1 mouse cellular context compared by ENCODE assay signal in the genomic region with DNA sequence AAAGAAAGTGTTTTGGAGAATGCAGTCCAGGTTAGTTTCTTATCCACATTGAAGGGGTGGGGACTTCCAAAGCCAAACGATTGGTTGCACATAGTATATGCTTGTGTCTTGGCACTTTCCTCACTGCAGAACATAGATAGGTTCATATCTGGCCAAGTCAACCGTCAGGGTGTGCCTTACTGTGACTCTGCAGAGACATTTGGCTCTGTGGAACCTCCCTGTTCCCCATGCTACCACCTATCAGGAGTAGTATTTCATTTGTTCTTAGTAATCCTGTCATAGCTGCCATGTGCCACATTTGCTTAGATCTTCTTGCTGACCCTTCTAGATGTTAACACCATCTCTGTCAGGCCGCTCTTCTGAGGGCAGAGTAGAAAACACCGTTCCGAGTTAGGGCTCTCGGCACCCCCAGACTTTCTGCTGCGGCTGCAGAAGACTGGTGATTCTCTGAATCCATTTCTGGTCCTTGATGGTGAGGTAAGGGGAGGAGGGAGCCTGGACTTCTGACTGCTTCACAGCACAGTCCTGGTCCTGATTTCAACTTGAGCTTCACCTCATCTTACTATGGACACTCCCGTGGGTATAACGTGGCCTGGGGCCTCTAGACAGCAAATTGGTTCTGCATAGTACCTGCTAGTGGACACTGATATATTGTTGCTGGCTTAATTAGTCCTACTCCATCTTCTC.
TF ChIP-seq lines count a peak whose summit lies in the region.

No protein-coding gene starts in this region.

TF ChIP-seq in MEL, 35 proteins besides CTCF, POLR2A, EP300 and RAD21 (continued from another document):
- TF ChIP-seq MAX (IDR thresholded peaks at IDR 0.05; ENCODE audit: low read length) (peak; percentile 95), POLR2AphosphoS2 (IDR thresholded peaks at IDR 0.05; ENCODE audit: low read length) (peak; percentile 63; the same call in 1 of the 2 replicates), USF1 (IDR thresholded peaks at IDR 0.05; ENCODE audit: low read depth, low read length) (no peak)
